Mouse (Mus musculus): ENCODE measurements around the gene Tuba1b.
A peak's percentile ranks its signal among the peaks of the same experiment; 100 is the strongest.
"Not testable (repeated sequence)": the region's sequence is repeated elsewhere in the genome, so short reads cannot be mapped to it uniquely, and the experiment has no call there.

Tuba1b gene

DNA sequence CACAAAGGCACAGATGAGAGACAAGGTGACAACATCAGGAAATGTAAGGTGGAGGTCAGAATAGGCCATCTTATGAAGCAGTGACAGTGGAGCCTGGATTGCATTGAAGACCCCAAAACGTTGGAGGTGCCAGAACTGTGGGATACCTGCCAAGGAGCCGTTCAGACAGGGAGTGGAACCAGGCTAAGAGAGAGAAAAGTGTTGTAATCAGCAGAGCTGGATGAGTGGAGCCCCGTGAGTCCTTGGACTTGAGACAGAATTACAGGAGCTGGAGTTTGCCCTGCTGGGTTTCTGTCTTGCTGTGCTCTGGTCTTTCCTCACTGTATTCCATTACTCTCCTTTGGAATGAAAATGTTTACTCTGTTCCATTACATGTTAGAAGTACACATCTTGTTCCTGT is 11.8 kb downstream of the Tuba1b start:
- peak; percentile 29 for DNase-seq

DNA sequence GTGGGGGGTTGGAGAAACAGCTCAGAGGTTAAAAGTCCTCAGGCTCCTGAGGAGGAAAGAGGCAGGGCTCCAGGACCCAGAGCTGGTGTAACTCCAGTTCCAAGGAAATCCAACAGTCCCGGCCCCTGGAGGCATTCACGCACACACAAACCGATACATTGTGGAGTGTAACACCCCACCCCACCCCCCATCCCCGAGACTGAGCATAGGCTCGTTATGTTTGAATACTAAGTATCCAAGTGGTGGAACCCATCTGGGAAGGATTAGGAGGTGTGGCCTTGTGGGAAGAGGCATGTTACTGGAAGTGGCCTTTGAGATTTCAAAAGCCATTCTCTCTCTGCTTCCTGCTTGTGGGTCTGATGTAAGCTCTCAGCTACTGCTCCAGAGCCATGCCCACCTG is 12.9 kb downstream of the Tuba1b start:
- no peak for DNase-seq

DNA sequence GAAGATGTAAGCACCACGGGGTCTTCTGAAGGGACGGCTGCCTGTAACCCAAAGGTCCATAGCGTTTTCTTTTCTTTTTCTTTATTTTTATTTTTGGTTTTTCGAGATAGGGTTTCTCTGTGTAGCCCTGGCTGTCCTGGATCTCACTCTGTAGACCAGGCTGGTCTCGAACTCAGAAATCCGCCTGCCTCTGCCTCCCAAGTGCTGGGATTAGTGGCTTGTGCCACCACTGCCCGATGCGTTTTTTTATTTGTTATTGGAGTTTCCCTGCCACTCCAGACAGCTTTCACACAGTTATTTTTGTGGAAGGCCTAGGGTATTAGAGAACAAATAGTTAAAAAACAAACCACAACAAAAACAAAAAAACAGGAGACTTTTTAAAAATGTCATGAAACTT is 15.9 kb downstream of the Tuba1b start:
- not testable (repeated sequence) for DNase-seq

DNA sequence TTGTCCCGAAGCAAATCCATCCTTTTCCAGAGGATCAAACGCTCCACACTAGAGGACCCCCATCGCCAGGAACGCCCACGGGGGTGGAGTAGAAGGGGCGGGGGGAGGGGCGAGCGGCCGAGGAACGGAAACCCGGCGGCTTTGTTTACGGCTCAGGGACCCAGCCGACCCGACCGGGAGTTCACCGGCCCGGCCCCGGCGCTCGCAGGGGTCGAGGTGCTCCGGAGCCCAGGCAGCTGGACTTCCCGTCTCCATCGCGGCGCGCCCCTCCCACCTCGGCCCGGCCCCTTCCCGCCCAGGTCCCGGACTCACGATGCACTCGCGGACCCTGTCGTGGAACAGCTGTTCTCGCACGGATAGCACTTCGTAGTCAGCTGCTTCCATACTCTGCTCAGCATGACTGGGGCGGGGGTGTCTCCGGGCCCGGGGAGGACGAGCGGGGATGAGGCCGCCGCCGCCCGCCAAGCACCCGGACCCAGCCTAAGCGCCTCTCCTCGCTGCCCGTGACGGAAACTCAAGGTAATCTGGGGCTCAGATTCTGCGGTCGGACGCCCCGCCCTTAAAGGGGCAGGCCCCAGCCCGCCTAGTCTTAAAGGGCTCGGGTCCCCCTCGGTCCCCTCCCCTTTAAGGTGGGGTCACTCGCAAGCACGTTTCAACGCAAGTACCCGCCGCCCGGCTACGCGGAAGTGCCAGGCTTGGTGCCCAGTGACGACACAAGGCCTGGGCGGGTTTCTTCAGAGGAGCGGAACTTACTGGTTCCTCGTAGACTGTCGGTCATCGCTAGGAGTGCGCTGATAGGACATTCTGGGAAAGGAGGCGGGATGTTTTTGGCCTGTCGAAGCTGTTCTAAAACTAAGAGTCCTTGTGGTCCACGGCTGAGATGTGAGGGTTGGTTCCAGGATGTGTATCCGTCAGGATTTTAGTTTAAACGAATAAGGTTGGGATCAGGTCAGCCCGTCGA is 16.5 kb downstream of the Tuba1b start, which contains the start of gene Lmbr1l:
TSS of gene Lmbr1l (minus strand) at position 694 of the 961 bp plus-strand sequence.
- peak; percentile 100 for DNase-seq

DNA sequence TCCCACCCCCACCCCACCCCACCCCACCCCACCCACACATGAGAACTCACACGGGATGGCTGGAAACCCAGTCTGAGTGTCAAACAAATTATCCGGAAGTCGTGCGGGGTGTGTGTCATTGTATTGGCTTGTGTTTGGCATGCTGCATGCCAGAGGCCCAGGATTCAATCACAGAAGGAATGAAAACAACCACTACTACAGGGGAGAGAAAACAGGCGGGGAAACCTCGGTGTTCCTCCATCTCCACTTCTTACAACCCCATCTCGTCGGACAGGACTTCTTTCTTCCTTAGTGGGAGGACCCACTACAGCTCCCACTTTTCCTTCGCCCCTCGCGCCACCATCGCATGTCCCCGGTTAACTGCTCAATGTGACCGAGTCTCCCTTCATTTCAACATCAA is 17.3 kb downstream of the Tuba1b start:
- DNase-seq, result peak; percentile 57

DNA sequence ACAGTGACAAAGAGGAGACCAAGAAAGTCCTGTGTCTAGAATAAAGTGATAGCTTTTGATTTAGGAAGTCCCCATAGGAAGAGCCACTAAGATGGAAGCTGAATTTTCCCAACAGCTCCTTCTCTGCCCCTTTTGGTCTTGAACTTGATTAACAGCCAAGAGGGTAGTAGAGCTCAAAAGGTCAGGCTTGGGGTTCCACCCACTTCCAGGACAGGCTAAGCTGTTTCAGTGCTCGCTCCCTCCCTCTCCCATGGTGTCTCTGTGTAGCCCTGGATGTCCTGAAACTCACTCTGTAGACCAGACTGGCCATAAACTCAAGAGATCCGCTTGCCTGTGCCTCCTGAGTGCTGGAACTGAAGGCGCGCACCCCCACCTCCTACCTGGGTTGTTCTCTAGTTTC is 18.3 kb downstream of the Tuba1b start:
- no peak for DNase-seq

DNA sequence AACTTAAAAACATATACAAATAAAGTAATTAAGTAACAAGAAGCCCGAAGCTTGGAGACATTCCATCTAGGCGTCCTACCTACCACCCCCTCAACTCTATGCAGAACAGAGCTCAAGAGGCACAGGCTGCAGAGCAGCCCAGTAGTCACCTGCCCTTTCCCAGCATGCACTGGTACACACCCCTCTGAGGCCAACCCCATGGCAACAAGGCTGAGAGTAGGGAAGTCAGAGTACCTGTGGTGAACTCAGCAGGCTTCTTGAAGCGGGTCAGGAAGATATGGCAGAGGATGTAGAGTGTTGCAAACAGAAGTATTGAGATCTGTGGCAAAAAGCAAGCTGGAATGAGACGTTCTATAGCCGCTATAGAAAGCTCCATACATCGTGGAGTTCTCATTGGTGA is 19.5 kb downstream of the Tuba1b start:
- no peak for DNase-seq

DNA sequence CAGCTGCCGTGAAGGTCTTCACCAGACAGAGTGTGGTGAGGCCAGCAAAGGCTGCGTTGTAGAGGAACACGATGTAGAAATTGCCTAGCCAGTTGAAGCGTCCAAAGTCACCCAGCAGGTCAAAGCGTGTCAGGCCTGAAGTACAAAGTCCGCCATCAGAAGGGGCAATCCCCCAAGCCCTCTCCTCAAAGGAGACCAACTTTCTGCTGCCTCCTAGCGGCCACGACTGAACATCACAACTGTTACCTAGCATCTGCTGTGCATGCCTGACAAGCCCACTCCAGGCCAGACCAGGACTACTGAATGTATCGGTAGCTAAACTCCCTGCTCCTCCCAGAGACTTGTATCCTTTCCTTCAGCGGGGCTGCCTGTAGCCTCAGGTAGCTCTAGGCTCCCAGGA is 29.7 kb downstream of the Tuba1b start:
- DNase-seq, result peak; percentile 49

DNA sequence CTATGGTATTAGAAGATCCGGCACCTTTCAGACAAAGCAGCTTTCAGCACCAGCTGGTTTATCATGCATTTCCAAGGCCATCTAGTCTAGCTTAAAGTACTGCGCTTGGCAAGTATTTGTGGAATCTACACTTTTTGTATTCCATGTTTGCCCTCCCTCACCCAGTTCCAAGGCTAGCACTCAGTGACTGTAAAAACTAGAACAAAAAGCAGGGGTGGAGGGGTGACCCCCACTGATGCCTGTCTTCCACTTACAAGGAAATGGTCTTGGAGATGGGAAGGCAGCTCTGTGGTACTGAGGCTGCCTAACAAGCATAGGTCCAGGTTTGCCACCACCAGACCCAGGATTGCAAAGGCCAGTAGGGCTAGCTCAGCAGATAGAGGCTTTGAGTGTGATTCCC is 31.8 kb downstream of the Tuba1b start:
- no peak for DNase-seq

DNA sequence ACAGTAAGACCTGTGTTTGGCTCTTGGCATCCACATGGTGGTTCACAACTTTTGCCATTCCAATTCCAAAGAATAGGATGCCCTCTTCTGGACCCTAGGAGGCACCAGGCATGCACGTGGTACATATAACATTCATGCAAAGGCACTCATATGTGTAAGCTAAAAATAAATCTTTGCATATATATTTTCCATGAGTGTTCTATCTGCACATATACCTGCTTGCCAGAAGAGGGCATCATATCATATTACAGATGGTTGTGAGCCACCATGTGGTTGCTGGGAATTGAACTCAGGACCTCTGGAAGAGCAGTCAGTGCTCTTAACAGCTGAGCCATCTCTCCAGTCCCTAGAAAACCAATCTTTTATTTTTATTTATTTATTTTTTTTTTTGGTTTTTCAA is 32.8 kb downstream of the Tuba1b start:
- no peak for DNase-seq

DNA sequence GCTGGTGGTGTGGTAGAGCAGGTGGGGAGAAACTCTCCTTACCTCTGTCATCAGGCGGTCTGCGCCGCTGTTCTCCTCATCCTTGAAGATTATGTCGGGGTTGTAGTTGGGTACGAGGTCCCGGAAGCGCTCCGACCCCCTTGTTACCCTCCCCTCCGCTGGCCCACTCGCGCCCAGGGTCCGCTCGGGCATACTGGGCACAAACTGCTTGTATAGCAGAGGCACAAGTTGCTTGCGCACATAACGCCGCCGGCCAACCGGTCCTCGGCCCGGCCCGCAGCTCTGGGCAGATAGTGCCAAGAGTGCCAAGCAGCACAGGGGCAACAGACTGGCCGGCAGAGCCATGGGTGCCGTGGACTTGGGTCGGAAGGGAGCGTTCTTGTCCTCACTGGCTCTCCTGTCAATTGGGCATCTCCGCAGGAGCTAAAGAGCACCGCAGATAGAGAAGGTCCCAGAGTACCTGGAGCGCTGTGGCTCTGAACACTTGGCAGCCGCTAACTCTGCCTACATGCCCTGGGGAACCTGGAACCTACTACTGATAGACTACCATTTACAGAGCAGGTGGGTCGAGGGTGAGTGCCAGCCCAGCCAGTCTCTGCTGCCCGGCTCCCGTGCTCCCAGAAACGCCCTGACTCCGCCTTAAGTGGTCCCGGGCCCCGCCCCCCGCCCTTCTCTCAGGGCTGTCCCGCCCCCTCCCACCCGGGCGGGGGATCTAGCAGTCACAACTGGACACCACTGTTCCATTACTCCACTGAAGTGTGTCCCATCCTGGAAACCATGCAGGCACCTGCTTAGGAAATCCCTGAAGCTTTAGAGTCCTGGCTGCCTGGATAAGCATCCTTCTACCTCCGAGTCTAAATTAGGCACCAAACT is 36.2 kb downstream of the Tuba1b start, which contains the start of gene Dhh:
TSS of gene Dhh (minus strand) at position 613 of the 873 bp plus-strand sequence.
- DNase-seq, result peak; percentile 52

DNA sequence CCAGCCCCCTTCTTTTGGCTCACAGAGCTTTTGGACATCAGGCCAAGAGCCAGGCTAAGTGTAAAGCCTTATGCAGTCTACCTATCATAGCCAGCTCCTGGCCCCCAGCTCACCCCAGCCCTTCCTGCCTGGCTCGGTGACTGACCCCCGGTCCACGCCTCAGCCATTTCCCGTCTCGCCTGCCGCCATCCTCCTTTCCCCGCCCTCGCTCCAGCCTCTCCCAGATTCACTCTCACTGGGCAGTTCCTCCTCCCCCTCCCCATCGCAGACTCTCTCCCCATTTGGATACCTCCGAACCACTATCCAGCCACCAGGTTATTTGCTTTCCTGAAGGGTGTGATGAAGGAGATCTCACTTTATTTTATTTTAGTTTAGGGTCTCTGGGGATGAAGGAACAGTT is 36.9 kb downstream of the Tuba1b start:
- DNase-seq, result peak; percentile 78

DNA sequence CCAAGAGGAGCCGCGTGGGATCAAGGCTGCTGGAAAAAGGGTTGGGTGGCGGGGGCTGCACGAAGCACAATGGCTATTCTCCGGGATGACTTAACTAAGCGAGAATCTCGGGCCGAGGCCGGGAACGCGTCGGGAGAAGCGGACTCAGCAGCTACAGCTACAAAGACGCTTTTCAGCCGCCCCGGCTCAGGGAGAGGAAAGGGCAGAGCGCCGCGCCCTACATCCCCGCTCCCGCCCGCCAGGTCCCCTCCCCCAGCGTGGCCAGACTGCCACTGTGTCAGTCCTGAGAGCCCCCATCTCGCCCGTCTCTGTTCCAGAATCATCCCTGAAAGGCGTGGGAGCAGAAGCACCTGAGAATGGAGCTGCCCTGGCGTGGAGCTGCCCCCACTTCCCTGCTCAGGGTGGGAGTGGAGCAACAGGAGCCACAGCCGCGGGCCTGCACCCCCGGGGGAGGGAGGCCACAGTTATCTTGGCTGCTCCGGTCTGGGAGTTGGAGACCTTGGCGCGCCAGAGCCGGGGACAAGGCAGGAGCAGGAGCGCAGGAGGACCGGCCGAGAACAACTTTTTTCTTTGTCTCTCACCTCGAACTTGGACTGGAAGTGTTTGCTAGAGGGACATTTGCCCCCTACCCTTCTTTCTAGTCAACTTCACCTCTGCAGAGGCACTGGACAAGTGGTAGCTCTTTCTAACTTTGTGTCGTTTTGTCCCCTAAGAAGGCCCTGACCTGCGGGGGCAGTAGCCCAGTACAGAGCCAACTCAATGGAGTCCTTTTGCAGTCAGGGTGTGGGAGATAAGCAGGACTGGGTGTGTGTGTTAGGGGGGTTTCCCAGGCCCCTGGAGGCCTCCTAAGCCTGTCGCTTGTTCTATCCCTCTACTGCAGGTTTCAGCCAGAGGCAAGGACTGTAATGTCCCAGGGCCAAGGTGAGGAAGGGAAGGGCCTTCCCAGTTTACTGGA is 38.5 kb downstream of the Tuba1b start:
- DNase-seq, result peak; percentile 77

DNA sequence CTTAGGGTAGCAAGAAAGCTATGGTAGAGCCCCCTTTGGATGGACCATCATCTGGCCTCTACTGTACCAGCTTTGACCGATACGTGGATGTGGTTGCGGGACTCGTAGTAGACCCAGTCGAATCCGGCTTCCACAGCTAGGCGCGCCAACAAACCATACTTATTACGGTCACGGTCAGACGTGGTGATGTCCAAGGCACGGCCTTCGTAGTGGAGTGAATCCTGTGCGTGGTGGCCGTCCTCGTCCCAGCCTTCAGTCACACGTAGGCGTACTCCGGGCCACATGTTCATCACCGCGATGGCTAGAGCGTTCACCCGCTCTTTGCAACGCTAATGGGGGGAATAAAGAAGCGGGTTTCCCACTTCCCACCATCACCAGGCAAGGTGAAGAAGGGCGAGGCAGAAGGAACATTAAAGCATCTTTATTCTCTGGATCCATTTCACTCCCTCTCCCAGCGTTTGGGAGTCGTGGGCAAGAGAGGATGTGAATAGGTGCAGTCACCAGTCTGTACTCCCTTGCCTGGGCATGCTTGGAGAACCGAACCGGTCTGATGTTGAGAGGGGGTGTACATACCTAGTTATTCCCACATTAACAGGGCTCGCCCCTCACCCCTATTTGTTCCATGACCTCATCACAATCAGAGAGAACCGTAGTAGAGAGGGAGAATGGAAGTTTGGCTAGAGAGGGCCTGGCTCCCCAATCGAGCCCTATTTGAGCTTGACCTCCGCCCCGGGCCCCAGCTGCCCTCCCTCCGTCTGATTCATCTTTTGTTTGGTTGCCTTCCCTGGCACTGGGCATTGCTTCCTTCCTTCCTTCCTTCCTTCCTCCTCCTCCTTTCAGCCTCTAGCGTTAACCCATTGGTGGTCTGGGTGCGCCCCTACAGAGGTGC is 39.4 kb downstream of the Tuba1b start:
- peak; percentile 65 for DNase-seq

DNA sequence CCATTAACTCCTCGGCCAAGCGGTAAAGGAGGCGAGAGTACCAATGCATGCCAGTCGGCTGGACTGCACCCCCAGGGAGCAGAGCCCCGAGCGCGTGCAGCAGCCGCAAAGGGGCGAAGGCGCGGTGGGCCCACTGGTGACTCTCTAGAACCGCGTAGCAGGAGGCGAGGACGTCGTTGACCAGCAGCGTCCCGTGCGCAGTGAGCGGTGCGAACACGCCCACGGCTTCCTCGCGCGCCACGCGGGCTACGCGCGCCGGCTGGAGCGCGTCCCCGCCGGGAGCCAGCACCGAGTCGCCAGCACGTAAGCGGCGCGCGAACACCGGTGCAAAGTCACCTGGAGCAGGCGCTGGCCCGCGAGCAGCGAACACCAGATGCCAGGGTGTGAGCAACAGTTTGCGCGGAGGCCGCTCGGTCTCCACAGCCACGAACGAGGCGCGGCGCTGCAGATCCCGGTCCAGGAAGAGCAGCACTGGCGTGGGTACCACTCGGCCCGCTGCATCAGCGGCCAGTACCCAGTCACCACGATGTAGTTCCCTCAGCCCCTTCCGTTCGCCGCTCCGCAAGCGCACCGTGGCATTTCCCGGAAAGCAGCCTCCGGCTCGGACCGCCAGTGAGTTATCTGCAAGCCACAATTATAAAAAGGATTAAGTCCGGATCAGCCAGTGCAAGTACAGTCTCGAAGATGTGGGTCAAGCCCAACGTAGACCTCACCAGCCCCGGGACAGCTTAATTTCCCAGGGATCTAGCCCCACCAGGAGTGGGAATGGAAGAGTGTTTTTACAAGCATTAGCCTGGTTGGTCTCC is 40.2 kb downstream of the Tuba1b start, which contains the start of gene Rhebl1:
TSS of gene Rhebl1 (minus strand) at position 601 of the 806 bp plus-strand sequence.
- DNase-seq, result peak; percentile 47

DNA sequence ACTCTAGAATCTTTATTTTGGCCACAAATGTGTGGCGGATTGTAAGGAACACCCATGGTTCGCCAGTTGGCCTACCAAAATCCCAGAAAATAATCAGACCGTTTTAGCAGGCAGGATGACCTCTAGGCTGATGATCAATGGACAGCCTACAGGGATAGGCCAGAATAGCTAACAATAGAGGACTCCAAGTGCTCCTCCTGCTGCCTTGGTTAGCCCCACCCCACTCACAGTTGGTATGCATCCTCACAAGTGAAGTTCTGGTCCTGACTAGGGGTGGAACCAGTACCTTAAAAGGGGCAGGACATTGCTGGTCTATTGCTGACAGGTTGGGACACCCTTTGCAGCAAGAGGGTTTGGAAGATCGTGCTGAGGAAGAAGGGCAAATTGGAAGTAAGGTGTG is 41.3 kb downstream of the Tuba1b start:
- no peak for DNase-seq

DNA sequence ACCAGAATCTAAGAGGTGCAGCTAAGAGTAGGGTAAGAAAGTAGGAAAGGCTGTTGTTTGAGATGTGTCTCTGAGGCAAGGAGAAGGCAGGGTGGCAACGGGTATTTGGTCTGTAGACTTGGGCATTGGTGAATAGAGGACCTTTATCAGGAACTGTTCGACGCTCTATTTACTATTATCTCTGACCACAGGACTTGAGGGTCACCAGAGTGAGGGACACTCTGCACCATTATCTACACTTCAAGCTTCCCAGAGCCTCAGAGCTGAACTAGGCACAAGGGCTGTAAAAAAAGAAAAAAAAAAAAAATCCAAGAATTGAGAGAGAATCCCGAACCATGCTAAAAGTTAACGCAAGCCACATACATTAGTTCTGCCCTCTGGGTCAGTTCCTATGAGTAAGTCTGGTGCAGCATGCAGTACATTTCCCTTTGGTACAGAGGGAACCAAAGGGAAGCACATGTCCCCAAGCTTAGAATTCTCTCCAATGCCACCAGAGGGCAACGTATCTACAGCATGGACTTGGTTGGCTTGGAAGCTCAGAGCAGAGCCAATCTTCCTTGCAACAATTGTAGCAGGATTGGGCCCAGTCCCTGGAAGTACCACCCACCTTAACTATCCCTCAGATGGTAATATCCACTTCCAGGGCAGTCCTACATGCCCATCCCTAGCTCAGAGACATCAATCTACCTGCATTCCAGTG is 42.3 kb downstream of the Tuba1b start:
- peak; percentile 88 for DNase-seq

DNA sequence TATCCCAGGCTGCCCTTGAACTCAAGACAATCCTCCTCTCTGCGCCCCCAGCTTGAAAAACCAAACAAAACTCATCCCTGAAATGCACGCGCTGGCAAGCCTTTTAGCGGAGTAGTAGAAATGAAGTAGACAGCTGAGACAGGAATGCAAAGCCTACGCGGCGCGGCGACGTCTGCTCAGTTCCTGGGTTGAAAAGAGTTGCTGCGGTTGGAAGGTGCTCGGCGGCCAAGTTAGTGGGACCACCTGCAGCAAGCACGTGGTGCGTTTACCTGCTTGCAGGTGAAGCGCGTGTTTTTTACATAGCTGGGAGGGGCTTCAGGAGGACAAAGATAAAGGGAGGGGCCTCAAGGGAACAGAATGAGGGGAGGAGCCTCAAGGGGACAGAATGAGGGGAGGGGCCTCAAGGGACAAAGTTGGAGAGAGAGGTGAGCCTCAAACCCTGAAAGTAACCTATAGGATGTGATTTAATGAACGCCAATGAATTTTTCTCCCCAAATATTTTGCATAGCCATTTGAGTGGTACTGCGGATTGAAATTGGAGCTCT is 43.1 kb downstream of the Tuba1b start:
- no peak for DNase-seq

DNA sequence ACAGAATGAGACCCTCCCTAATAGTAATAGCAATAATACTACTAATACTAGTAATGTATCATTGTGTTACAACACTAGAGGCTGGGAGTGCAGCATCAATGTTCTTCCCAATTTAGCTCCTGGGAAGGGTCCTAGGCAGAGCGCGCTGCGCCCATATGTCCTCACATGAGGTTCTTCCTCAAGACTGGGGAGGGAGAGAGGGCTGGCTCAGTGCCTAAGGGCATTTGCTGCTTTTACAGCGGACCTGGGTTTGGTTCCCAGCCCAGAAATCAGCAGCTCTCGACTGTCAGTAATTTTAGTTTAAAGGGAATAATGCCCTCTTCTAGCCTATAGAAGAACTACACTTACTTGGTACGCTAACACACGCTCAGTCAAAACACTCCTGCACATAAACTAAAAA is 46.8 kb downstream of the Tuba1b start:
- no peak for DNase-seq
